Mouse (Mus musculus): ENCODE measurements around the gene Ptpn18.

Gene Ptpn18

GRCm38 (mm10) chr1:34464310-34464817 lies 4.8 kb downstream of the Ptpn18 start:
- DNase-seq (ENCODE audit: low spot score in 2 of 2), result peak; percentile 34 to 44

- no peak for DNase-seq (ENCODE audit: low spot score in 2 of 2)
Measured at GRCm38 (mm10) chr1:34465445-34465844, 5.9 kb downstream of the Ptpn18 start.

DNA sequence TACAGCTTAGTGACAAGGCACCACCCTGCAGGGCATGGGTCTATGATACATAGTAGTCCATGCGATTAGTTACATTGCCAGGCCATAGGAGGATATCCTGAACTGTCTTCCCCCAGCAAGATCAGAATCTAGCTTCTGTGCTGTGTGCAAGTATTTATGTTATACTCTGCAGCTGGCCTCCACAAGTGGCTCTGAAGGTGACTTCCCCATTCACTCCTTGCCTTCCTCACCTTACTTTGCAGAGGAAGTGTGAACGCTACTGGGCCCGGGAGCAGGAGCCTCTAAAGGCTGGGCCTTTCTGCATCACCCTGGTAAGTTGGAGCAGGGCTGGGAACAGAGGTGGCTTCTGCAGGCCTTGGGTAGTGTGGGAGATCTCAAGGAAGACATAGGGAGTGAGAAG lies 8.5 kb downstream of the Ptpn18 start:
- no peak for DNase-seq (ENCODE audit: low spot score in 2 of 2)

DNA sequence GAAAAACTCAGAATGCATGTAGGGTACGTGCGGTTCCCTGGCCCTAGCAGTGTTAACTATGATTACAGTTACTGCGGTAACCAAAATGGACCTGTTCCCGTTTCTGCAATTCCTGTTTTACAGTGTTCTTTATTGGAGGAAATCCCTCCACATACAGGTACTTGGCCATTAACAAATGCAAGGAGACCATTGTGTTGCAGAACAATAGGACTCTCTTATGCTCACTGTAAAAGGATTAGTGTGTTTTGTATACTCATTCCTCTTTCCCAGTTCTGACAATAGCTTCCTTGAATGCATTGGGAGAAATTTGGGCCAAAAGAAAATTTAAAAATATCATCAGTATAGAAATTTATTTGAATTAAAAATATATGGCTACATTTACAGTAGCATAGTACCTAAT lies 8.9 kb downstream of the Ptpn18 start:
- no peak for DNase-seq (ENCODE audit: low spot score in 2 of 2)

DNA sequence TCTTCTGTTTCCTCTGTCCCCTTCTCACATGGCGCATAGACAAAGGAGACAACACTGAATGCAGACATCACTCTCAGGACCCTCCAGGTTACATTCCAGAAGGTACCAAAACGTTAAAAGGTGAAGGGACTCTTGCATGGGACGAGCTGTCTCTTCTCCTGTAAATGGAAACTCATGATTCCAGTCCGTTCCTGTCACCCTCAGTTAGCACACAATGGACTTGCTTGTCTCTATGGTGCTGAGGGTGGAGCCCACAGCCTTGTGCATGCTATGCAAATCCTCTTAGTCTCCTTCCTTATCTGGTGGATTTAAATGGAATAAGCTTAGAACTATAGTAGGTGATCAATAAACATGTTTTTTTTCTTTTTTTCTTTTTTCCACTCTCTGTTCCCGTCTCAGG lies 10.2 kb downstream of the Ptpn18 start:
- no peak for DNase-seq (ENCODE audit: low spot score in 2 of 2)

DNA sequence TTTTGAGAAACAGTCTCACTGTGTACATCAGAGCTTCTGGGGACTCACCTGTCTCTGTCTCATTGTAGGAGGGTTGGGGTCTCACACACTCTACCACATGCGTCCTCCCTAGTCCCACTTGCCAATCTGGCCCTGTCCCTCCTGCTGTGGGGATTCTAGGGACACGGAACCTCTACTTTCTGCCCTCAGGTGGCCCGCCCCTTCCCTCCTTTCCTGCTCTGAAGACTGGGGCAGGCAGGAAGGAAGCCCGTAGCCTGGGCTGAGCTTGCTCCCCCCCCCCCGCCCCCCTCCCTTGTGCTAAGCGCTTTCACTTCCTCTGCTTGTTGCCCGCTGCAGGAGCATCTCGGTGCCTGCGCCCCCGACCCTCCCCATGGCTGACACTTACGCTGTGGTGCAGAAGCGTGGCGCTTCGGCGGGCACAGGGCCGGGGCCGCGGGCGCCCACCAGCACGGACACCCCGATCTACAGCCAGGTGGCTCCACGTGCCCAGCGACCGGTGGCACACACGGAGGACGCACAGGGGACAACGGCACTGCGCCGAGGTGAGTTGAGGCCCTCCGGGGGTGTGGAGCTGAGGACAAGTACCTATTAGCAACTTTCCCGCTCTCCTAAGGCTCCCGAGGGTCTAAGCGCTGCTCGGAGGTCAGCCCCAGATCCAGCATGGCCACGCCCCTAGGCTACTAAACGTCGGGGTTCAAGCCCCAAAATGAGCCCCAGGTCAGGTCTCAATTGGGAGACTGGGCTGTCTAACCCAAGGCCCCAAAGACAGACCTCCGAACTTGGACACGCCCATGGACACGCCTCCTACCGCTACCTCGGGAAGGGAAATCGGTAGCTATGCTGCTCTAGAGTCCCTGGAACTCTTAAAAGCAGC lies 13.1 kb downstream of the Ptpn18 start:
- DNase-seq (ENCODE audit: low spot score in 2 of 2), result peak; percentile 36 to 58

DNA sequence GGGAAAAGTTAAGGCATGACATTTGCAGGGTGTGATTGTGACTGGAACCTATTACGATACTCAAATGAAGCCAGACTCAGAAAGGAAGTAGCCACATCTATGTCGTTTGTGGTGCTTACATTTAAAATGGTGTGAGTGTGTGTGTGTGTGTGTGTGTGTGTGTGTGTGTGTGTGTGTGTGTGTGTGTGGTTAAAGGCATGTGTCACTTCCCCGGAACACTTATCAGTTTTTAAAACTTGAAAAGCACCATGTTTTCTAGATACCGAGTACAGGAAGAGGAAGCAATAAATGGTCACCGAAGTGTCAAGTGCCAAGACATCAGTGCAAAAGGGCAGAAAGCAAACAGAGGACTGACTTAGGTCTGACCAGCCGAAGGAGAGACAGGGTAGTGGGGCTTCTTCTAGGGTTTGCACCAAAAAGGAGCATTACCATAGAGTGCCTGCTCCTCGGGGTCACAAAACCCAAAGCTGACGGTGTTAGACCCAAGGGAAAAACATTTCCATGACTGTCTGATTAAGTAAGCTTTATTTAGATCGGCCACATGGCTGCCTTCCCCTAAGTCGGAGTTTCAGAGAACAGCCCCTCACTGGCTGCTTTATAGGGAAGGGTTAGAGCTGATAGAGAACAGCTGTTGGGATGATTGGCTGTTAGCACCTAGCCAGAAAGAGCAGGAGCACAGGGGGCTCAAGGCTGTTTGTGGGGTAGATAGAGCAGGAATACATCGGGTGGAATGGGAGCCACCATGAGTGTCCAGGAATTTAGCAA lies 19.5 kb downstream of the Ptpn18 start:
- no peak for DNase-seq (ENCODE audit: low spot score in 2 of 2)

DNA sequence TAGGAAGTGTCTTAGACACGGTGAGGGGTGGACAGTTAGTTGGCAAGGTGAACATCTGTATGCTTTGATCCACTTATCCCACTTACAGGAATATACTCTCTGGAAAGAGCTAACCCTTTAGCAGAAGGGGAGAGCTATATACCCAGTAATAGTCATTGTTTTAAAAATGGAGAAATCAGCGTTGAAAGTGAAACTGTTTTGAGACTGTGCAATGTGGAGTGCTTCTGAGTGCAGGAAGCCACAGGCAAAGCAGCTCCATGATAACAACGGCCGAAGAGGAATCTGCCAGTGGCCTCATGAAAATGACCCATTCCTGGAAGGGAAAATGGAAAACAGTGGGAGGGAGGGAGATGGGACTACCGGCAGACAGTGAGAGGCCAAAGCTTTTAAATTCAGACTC lies 21.2 kb downstream of the Ptpn18 start:
- peak in 1 of 2 experiments; percentile 5 for DNase-seq (ENCODE audit: low spot score in 2 of 2)

- no peak for DNase-seq (ENCODE audit: low spot score in 2 of 2)
Measured at GRCm38 (mm10) chr1:34481920-34482669, 22.5 kb downstream of the Ptpn18 start.

DNA sequence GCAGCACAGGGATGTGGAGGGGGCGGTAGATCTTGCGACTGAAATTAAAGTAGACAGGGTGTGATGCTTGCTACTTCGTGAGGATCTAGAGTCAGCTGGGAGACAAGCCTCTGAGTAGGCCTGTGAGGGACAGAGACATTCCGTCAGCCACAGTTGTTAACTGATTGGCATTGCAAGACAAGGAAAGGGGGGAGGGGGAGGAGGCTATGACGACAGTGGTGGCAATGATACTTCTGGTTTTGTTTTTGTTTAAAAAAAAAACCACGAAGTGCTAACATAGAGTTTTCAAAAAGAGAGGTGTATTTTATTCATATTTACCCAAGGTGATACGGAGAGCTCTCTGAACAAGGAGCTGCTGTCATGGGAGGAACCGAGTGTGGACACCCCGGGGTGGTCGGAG lies 24.9 kb downstream of the Ptpn18 start:
- DNase-seq (ENCODE audit: low spot score in 2 of 2), result no peak

DNA sequence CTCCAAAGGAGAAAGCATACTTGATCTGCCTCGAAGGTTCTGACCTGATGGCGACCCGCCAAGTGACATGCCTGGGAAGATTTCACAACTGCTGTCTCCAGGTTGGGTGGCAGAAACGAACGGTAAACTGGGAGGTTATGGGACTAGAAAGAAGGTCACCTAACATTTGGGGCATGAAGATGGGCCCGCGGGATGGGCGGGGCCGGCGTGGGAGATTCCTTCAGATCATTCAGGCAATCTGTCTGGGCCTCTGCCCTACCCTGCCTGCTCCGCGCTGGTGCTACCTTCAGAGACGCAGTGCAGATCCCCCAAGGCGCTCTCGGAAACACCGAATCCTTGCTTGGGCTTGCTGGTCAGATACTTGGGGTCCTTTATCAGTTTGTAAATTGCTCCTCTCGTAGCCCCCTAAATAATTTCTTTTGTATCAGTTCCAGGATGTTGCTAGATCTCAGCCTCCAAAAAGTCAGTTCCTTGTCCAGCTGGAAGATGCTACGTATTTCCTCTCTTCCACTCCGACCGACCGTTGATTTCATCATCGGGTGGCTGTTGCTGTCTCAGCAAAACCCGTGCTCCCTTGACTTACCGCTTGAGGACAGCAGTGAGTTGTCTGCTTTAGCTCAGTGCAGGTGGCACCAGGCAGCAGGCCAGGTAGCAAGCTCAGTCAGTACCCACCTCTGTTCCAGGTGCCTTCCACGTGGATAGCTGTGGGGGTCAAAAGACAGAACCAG lies 26.1 kb downstream of the Ptpn18 start:
- DNase-seq (ENCODE audit: low spot score in 2 of 2), result peak in 1 of 2 experiments; percentile 41

DNA sequence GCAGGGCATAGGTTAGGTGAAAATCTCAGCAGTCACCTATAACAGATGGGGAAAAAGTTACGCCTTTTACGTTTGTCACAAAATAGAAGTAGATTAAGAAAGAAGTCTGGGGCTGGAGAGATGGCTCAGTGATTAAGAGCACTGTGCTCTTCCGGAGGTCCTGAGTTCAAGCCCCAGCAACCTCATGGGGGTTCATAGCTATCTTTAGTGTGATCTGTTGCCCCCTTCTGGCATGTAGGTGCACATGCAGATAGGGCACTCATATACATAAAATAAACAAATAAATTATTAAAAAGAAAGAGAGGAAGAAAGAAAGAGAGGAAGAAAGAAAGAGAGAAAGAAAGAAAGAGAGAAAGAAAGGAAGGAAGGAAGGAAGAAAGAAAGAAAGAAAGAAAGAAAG lies 27.8 kb downstream of the Ptpn18 start:
- no peak for DNase-seq (ENCODE audit: low spot score in 2 of 2)

DNA sequence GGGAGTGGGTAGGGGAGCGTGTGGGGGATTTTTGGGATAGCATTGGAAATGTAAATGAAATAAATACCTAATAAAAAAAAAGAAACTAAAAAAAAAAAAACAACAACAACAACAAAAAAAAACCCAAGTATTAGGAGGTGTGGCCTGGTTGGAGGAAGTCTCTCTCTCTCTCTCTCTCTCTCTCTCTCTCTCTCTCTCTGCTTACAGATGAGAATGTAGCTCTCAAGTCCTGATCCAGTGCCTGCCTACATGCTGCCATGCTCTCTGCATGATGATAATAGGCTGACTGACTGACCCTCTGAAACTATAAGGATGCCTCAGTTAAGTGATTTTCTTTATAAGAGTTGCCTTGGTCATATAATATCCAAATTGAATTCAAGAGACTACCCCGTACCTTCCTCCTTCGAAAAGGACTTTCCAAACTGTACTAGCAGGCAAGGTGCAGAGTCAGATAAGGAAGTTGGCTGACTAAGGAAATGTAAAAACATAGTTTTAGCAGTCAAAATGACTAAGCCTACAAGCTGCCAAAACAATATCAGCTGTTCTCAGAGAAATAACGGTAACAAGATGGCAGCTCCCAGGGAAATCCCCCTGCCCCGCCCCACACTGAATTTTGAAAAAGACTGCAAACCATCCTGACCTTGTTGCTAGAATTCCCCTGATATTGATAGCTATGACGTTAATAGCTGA lies 30.4 kb downstream of the Ptpn18 start:
- DNase-seq (ENCODE audit: low spot score in 2 of 2), result no peak

GRCm38 (mm10) chr1:34491480-34491879 lies 31.9 kb downstream of the Ptpn18 start:
- no peak for DNase-seq (ENCODE audit: low spot score in 2 of 2)

DNA sequence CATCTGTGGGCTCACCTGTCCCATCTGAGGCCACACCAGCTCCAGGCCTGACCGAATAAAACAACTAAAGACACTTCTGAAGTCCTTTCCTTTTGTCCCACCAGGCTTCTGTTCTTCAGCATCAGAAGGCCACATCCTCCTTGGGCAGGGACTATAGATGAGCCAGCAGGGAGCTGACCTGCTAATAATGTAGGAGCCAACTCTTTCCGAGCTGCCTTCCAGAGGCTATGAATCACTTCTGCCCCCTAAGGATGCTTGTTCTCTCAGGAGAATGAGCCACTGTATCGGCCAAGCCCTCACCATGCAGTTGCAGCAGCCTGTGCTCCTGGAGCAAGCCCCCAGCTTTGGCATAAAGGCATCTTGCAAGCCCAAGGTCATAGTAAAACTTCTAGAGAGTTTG lies 43.4 kb downstream of the Ptpn18 start:
- DNase-seq (ENCODE audit: low spot score in 2 of 2), result no peak

DNA sequence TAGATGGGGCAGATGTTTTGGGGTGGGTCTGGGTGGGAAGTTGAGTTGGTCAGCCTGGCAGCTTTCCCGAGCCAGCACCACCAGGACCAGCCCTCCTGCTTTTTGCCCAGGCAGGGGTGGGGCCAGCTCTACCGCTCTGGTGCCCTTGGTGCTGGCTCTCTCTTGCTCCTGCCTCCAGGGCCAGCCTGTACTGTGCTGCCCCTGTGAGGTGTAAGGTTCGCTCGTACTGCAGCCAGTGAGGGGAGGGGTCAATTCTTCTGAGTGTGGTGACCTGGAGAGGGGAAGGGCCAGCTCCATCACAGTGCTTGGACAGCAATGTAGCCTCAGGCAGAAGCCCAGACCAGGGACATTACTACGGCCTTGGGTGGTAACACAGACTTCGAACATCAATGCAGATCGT lies 45.7 kb downstream of the Ptpn18 start:
- no peak for DNase-seq (ENCODE audit: low spot score in 2 of 2)

DNA sequence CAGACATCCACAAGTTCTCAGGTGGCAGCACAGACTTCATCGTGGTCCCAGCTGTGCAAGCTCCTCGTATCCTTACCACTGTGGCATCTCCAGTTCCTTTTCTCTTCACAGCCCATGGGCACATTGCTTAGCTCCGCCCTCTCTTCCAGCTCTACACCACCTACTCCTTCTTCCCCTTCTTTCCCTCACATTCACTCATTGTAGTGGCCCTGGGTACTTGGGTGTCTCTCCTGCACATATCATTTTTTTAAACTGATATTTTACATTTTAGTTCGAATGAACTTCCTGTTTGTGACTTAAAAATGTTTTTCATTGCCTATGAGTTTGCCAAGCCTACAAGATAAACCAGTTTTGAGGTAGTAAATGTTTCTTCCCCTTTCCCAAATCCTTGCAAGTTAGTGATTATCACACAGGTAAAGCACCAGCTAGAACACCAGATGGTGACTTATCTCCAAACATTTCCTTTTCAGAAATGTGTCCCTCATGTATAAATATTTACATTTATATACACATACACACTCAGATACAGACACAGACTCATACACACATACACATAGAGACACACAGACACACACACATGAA lies 46.5 kb downstream of the Ptpn18 start:
- DNase-seq (ENCODE audit: low spot score in 2 of 2), result no peak

- DNase-seq (ENCODE audit: low spot score in 2 of 2), result no peak
Measured at GRCm38 (mm10) chr1:34507986-34508385, 48.4 kb downstream of the Ptpn18 start.

DNA sequence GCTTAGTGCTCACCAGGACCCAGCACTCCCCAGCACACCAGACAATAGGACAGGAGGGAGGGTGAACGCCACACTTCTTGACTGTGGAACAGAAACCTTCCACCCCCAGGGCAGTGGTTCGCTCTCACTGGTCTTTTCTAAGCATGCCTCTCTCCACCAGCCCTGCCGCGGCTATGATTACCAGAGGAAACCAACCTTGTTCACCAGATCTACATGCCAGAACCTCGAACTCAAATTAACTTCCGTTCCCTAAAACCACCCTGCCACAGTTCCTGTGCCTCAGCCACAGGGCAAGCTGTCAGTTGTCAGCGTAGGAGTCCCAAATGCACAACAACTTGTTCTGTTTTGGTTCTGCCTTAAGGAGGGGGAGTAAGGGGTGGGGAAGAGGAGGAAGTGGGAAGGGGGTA lies 51.0 kb downstream of the Ptpn18 start:
- DNase-seq (ENCODE audit: low spot score in 2 of 2), result no peak

DNA sequence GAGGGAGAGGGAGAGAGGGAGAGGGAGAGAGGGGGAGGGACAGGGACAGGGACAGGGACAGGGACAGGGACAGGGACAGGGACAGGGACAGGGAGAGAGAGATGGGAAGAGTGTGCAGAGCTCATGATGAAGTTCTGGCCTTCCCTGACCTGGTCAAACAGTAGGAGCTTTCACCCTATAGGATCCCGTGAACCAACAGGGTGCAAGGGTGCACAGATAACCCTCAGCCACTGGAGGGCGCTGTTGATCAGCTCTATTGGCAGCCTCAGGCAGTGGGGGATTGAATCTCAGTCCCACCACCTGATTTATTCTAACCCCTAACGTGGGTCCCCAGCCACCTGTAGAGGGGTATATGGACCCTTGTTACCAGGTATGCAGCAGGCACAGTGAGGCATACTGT lies 51.5 kb downstream of the Ptpn18 start:
- peak; percentile 6 to 30 for DNase-seq (ENCODE audit: low spot score in 2 of 2)
